Comparison of ENCODE assay signal across 9 mouse cellular contexts in genomic region chr4:136638890-136639289, GRCm38 (mm10). TPM values are rescaled to one million over a fixed set of nuclear protein-coding genes. Genes with fewer than 3 reads are reported as not detected.
DNase-seq lines count a peak whose midpoint lies in the region; ATAC-seq and TF ChIP-seq lines count a peak whose summit lies in the region.
"Had no signal": no experiment of that assay in that cellular context is flagged by ENCODE, and none has a peak within 500 bp of the region (broad histone marks: within the 10 kb centered on the region; RNA-seq: fewer than 3 reads in every experiment).

No protein-coding gene starts in this region.

- no peak overlapping the region for H3K9ac ChIP-seq in heart, embryonic 12.5 days
- no peak overlapping the region for H3K9ac ChIP-seq in ES-E14 (ENCODE audit: insufficient read depth, low read depth, low read length, poor library complexity, severe bottlenecking)
- 0 out of 2 replicates have a peak overlapping the region, but pooled peaks have one; percentile 5 for H3K9ac ChIP-seq in forebrain, embryonic 16.5 days (replicated peaks; ENCODE audit: low read depth, low read length)
- peak overlapping the region; percentile 53 for H3K9ac ChIP-seq in midbrain, embryonic 13.5 days (replicated peaks)
- H3K9ac ChIP-seq: limb, embryonic 15.5 days had no signal

- H3K4me3 ChIP-seq in heart, embryonic 12.5 days: no peak overlapping the region
- 0 out of 4 replicates have a peak overlapping the region, but pooled peaks of 1 of the 2 experiments have one; percentile 3 for H3K4me3 ChIP-seq in ES-E14 (ENCODE audit: insufficient read depth in 1 of 2, low read depth in 1 of 2, low read length in 2 of 2, poor library complexity in 1 of 2, severe bottlenecking in 1 of 2)
- no peak overlapping the region for H3K4me3 ChIP-seq in forebrain, embryonic 16.5 days (replicated peaks; ENCODE audit: low read length)
- peak overlapping the region; percentile 22; the same call in 1 of the 2 replicates for H3K4me3 ChIP-seq in midbrain, embryonic 13.5 days (replicated peaks)
- H3K4me3 ChIP-seq in left cerebral cortex, adult 2 months: no peak overlapping the region
- H3K4me3 ChIP-seq: limb, embryonic 15.5 days had no signal

- peaks cover 20% of the 10 kb centered on the region for H3K4me1 ChIP-seq in heart, embryonic 12.5 days (replicated peaks)
- H3K4me1 ChIP-seq in ES-E14 (ENCODE audit: control insufficient read depth in 2 of 2, insufficient read depth in 2 of 2, low read length in 2 of 2, poor library complexity in 1 of 2): peaks cover 0 to 6% of the 10 kb centered on the region in 2 experiments; a peak in 2 of 4 replicates
- peaks cover 19% of the 10 kb centered on the region for H3K4me1 ChIP-seq in forebrain, embryonic 16.5 days (replicated peaks; ENCODE audit: control insufficient read depth, insufficient read depth, low read length)
- H3K4me1 ChIP-seq in midbrain, embryonic 13.5 days (replicated peaks): peaks cover 25% of the 10 kb centered on the region

- H3K36me3 ChIP-seq in heart, embryonic 12.5 days: no peaks in the 10 kb centered on the region
- H3K36me3 ChIP-seq in ES-E14 (ENCODE audit: control insufficient read depth, insufficient read depth, low read length, poor library complexity, severe bottlenecking): no peaks in the 10 kb centered on the region
- H3K36me3 ChIP-seq in forebrain, embryonic 16.5 days (ENCODE audit: control insufficient read depth, insufficient read depth): no peaks in the 10 kb centered on the region
- H3K36me3 ChIP-seq in midbrain, embryonic 13.5 days: no peaks in the 10 kb centered on the region
- H3K36me3 ChIP-seq: limb, embryonic 15.5 days had no signal

- 9% methylated on average over 10 of the region's 10 CpGs for WGBS in heart, embryonic 12.5 days
- WGBS in forebrain, embryonic 16.5 days: 2% methylated on average over 10 of the region's 10 CpGs
- 2% methylated on average over 10 of the region's 10 CpGs for WGBS in midbrain, embryonic 13.5 days

- no peaks in the 10 kb centered on the region for H3K9me3 ChIP-seq in heart, embryonic 12.5 days (replicated peaks)
- H3K9me3 ChIP-seq in ES-E14 (ENCODE audit: control insufficient read depth, insufficient read depth, low read depth, low read length): no peaks in the 10 kb centered on the region
- no peaks in the 10 kb centered on the region for H3K9me3 ChIP-seq in forebrain, embryonic 16.5 days (ENCODE audit: control insufficient read depth, low read length)
- H3K9me3 ChIP-seq in midbrain, embryonic 13.5 days: no peaks in the 10 kb centered on the region
- H3K9me3 ChIP-seq: limb, embryonic 15.5 days had no signal

- TF ChIP-seq CTCF in left cerebral cortex, adult 2 months (IDR thresholded peaks at IDR 0.05): no peak

- no peak overlapping the region for H3K27ac ChIP-seq in heart, embryonic 12.5 days (ENCODE audit: poor library complexity, severe bottlenecking)
- H3K27ac ChIP-seq in ES-E14 (ENCODE audit: insufficient read depth, low read depth, low read length, poor library complexity, severe bottlenecking): no peak overlapping the region
- H3K27ac ChIP-seq in forebrain, embryonic 16.5 days (ENCODE audit: low read length): no peak overlapping the region
- H3K27ac ChIP-seq in midbrain, embryonic 13.5 days: peak overlapping the region; percentile 25; the same call in 1 of the 2 replicates
- no peak overlapping the region for H3K27ac ChIP-seq in left cerebral cortex, adult 2 months
- H3K27ac ChIP-seq: limb, embryonic 15.5 days had no signal

- DNase-seq in heart, postnatal 14 days: no peak
- peak; percentile 58 for DNase-seq in ES-E14 (ENCODE audit: low read depth, low spot score)
- DNase-seq in ovary, postnatal 36 days (ENCODE audit: low spot score): no peak
- no peak for DNase-seq in left cerebral cortex, adult 2 months (ENCODE audit: extremely low spot score in 1 of 2, low spot score in 2 of 2)
- no peak for DNase-seq in thymus, adult 18-20 months

- in situ Hi-C loops in ES-E14 (cut with MboI; ENCODE audit: low sequenced_read_pairs in 2 of 2, unreplicated experiment in 2 of 2): no loop called here

- peaks cover 52% of the 10 kb centered on the region for H3K27me3 ChIP-seq in heart, embryonic 12.5 days (replicated peaks)
- peaks cover 17% of the 10 kb centered on the region for H3K27me3 ChIP-seq in forebrain, embryonic 16.5 days (replicated peaks; ENCODE audit: control insufficient read depth, insufficient read depth, low read length)
- peaks cover 29% of the 10 kb centered on the region for H3K27me3 ChIP-seq in midbrain, embryonic 13.5 days

- no peak for ATAC-seq in heart, embryonic 12.5 days (ENCODE audit: insufficient number of reproducible peaks, low FRiP score)
- ATAC-seq in forebrain, embryonic 16.5 days: no peak
- ATAC-seq in midbrain, embryonic 13.5 days: peak; percentile 61

- H3K4me2 ChIP-seq in heart, embryonic 12.5 days: peak overlapping the region; percentile 44
- H3K4me2 ChIP-seq in forebrain, embryonic 16.5 days (ENCODE audit: low read length): peak overlapping the region; percentile 25
- peak overlapping the region; percentile 43 for H3K4me2 ChIP-seq in midbrain, embryonic 13.5 days (replicated peaks)

- intact Hi-C loops in heart, postnatal 14 days (cut with DNase I): no loop called here
- intact Hi-C loops in left cerebral cortex, adult 2 months (cut with DNase I): no loop called here

TF ChIP-seq in ES-E14, 5 proteins besides CTCF, POLR2A, EP300 and RAD21:
- TF ChIP-seq CHD2 (IDR thresholded peaks at IDR 0.05; ENCODE audit: low read depth, low read length) (no peak), ZC3H11A (IDR thresholded peaks at IDR 0.05; ENCODE audit: borderline replicate concordance, low read depth, low read length) (no peak), MAFK (IDR thresholded peaks at IDR 0.05; ENCODE audit: insufficient read depth, low read depth, low read length) (no peak), HCFC1 (IDR thresholded peaks at IDR 0.05; ENCODE audit: borderline replicate concordance, insufficient read depth, low read length) (no peak), ZNF384 (IDR thresholded peaks at IDR 0.05; ENCODE audit: low read depth, low read length) (no peak)

RNA-seq across cellular contexts. Expression of gene Lactbl1, which starts 16.5 kb away (rescaled TPM):
- not detected in 2 replicates for polyA plus RNA-seq in heart, embryonic 12.5 days (2016; fragmentation: Nextera tagmentation; extraction: Ambion mirVana)
- not detected for total RNA-seq in heart, postnatal 14 days (2021)
- not detected in 2 replicates for total RNA-seq in ES-E14 (2012; rRNA removed)
- polyA plus RNA-seq in forebrain, embryonic 16.5 days (2015; fragmentation: Nextera tagmentation; extraction: Ambion mirVana): 0.06 TPM in 1 of 2 replicates, not detected in the other
- 0.09 TPM in 1 of 2 replicates, not detected in the other for polyA plus RNA-seq in midbrain, embryonic 13.5 days (2015; fragmentation: Nextera tagmentation; extraction: Ambion mirVana)
- under 1 TPM in 1 of 2 experiments, not detected in 1; 0.12 TPM for total RNA-seq in left cerebral cortex, adult 2 months (2021)
- polyA plus RNA-seq: limb, embryonic 15.5 days had no signal

RNA-seq across cellular contexts. Expression of gene Tex46, which starts 28.7 kb away (rescaled TPM):
- polyA plus RNA-seq in heart, embryonic 12.5 days (2016; fragmentation: Nextera tagmentation; extraction: Ambion mirVana): not detected in 2 replicates
- total RNA-seq in heart, postnatal 14 days (2021): not detected
- total RNA-seq in ES-E14 (2012; rRNA removed): not detected in 2 replicates
- polyA plus RNA-seq in forebrain, embryonic 16.5 days (2015; fragmentation: Nextera tagmentation; extraction: Ambion mirVana): not detected in 2 replicates
- polyA plus RNA-seq in midbrain, embryonic 13.5 days (2015; fragmentation: Nextera tagmentation; extraction: Ambion mirVana): not detected in 2 replicates
- not detected for total RNA-seq in left cerebral cortex, adult 2 months (2021)
- polyA plus RNA-seq: limb, embryonic 15.5 days had no signal

RNA-seq across cellular contexts. Expression of gene Kdm1a, which starts 36.4 kb away (rescaled TPM):
- polyA plus RNA-seq in heart, embryonic 12.5 days (2016; fragmentation: Nextera tagmentation; extraction: Ambion mirVana): 46.4 and 48.3 TPM in 2 replicates
- 10 to 100 TPM; 33.5 to 37.6 TPM for total RNA-seq in heart, postnatal 14 days (2021)
- 120 and 124 TPM in 2 replicates for total RNA-seq in ES-E14 (2012; rRNA removed)
- 82.2 and 87.4 TPM in 2 replicates for polyA plus RNA-seq in forebrain, embryonic 16.5 days (2015; fragmentation: Nextera tagmentation; extraction: Ambion mirVana)
- 81.0 and 94.8 TPM in 2 replicates for polyA plus RNA-seq in midbrain, embryonic 13.5 days (2015; fragmentation: Nextera tagmentation; extraction: Ambion mirVana)
- 10 to 100 TPM; 86.7 to 91.7 TPM for total RNA-seq in left cerebral cortex, adult 2 months (2021)

Comparison
In these comparisons a context has a peak if more than half of its experiments do, and no peak if none do; other contexts are left out.
1. H3K9ac ChIP-seq: peak in forebrain, embryonic 16.5 days (single experiment) and midbrain, embryonic 13.5 days (single experiment); none in heart, embryonic 12.5 days (single experiment) and ES-E14 (single experiment).
2. Peak in every context shown above with its lines, with median percentiles within 50 percentile points of each other: H3K4me2 ChIP-seq.